Comparison of ENCODE assay signal across 11 mouse cellular contexts in the genomic region with DNA sequence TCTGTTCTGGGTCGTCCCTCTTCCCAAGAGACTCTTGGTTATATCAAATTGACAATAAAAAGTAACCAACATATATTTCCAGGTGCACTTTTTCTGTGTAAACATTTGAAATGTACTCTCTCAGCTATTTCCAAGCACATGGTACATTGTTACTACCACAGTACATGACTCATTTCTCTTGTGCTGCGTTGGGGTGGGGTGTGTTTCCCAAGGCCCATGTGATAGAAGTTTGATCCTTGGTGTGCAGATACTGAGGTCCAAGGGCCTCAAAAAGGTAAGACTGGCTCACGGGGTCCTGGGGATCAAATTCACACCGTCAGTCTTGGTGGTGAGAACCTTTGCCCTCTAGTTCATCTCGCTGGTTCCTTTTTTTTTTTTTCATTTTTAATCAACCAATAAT.
"Had no signal": no experiment of that assay in that cellular context is flagged by ENCODE, and none has a peak within 500 bp of the region (broad histone marks: within the 10 kb centered on the region; RNA-seq: fewer than 3 reads in every experiment).

No protein-coding gene starts in this region.

- H3K9ac ChIP-seq: liver, embryonic 15.5 days; liver, postnatal 0 days; lung, embryonic 14.5 days; midbrain, embryonic 12.5 days; neural tube, embryonic 13.5 days; neural tube, embryonic 15.5 days; stomach, embryonic 15.5 days had no signal

- ATAC-seq: liver, postnatal 0 days; midbrain, embryonic 16.5 days had no signal

- H3K4me1 ChIP-seq: liver, embryonic 15.5 days; midbrain, embryonic 12.5 days; neural tube, embryonic 13.5 days; neural tube, embryonic 15.5 days; stomach, embryonic 15.5 days had no signal

- DNase-seq: thymus, adult 18-20 months had no signal

- H3K4me2 ChIP-seq: liver, embryonic 15.5 days; lung, embryonic 14.5 days; midbrain, embryonic 12.5 days; neural tube, embryonic 13.5 days; neural tube, embryonic 15.5 days; stomach, embryonic 15.5 days had no signal

- H3K4me3 ChIP-seq: liver, embryonic 15.5 days; midbrain, embryonic 10.5 days; midbrain, embryonic 12.5 days; myocyte; neural tube, embryonic 13.5 days; neural tube, embryonic 15.5 days; stomach, embryonic 15.5 days had no signal

- H3K27ac ChIP-seq: liver, embryonic 15.5 days; midbrain, embryonic 10.5 days; midbrain, embryonic 12.5 days; neural tube, embryonic 13.5 days; neural tube, embryonic 15.5 days; stomach, embryonic 15.5 days had no signal

- H3K9me3 ChIP-seq: liver, embryonic 15.5 days; midbrain, embryonic 12.5 days; neural tube, embryonic 13.5 days; neural tube, embryonic 15.5 days; stomach, embryonic 15.5 days had no signal

- H3K27me3 ChIP-seq: midbrain, embryonic 12.5 days; neural tube, embryonic 13.5 days; neural tube, embryonic 15.5 days; stomach, embryonic 15.5 days had no signal

- H3K36me3 ChIP-seq: liver, embryonic 15.5 days; midbrain, embryonic 10.5 days; midbrain, embryonic 12.5 days; neural tube, embryonic 13.5 days; neural tube, embryonic 15.5 days; stomach, embryonic 15.5 days had no signal
